Mouse (Mus musculus) megakaryocyte, embryonic 14.5 days (primary cell): ENCODE measurements around the gene Ganc.

ENCODE experiments used
- FLI1 ChIP-seq: IDR thresholded peaks from 2 replicates; pipeline ENCODE4 v1.6.1; 2012; ENCODE audit warnings: low read length, inconsistent platforms, mixed read lengths
- GATA1 ChIP-seq: IDR thresholded peaks from 3 replicates; pipeline ENCODE4 v1.6.1; 2012; ENCODE audit warnings: mixed read lengths, low read length, inconsistent platforms, borderline replicate concordance

DNA sequence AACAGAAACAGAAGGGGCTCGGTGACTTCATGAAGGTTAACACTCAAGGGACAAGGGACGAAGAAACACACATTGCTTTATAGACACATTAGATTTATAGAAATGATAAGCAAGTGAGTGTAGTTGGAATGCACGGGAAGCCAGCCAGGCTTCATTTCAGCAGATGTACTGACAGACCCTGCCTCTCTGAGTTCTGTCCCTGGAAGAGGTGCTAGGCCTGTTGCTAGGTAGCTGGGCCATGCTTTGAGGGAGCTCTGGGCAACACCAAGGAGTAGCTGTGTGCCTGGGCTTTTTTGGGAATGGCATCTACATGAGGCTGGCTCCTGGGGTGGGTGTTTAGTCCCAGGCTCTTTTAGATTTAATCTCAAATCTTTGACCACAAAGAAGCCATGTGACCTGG, 92.8 kb downstream of the Ganc start:
- TF ChIP-seq GATA1, result no peak
- no peak for TF ChIP-seq FLI1
